In genomic region chr17:45582715-45583355, GRCm38 (mm10) we compare ENCODE assay signal across 9 mouse cellular contexts. TPM values are rescaled to one million over a fixed set of nuclear protein-coding genes. Genes with fewer than 3 reads are reported as not detected.
DNase-seq lines count a peak whose midpoint lies in the region; ATAC-seq lines count a peak whose summit lies in the region.
"Had no signal": no experiment of that assay in that cellular context is flagged by ENCODE, and none has a peak within 500 bp of the region (broad histone marks: within the 10 kb centered on the region; RNA-seq: fewer than 3 reads in every experiment).

No protein-coding gene starts in this region.

- H3K4me3 ChIP-seq in limb, embryonic 15.5 days: no peak overlapping the region
- no peak overlapping the region for H3K4me3 ChIP-seq in limb, embryonic 10.5 days
- no peak overlapping the region for H3K4me3 ChIP-seq in intestine, embryonic 16.5 days (ENCODE audit: low read length)

- peak; percentile 16 for DNase-seq in adrenal gland, postnatal 25 days
- no peak for DNase-seq in adrenal gland, postnatal 10 days
- DNase-seq in limb, embryonic 10.5 days (ENCODE audit: low spot score): no peak
- peak; percentile 58 for DNase-seq in adipocyte (ENCODE audit: low spot score)
- DNase-seq in naive thymus-derived CD4-positive, alpha-beta T cell, adult 2 months (ENCODE audit: low read depth): peak; percentile 66
- no peak for DNase-seq in left cerebral cortex, adult 11 months (ENCODE audit: low spot score)

- H3K4me1 ChIP-seq in limb, embryonic 15.5 days: peaks cover 48% of the 10 kb centered on the region
- peaks cover 31% of the 10 kb centered on the region for H3K4me1 ChIP-seq in limb, embryonic 10.5 days
- peaks cover 25% of the 10 kb centered on the region for H3K4me1 ChIP-seq in intestine, embryonic 16.5 days (ENCODE audit: control insufficient read depth, insufficient read depth, low read length)

- H3K4me2 ChIP-seq in limb, embryonic 15.5 days: no peak overlapping the region
- H3K4me2 ChIP-seq in intestine, embryonic 16.5 days (ENCODE audit: low read depth, low read length): no peak overlapping the region

- 64% methylated on average over 6 of the region's 6 CpGs for WGBS in limb, embryonic 15.5 days
- WGBS in limb, embryonic 10.5 days: 77% methylated on average over 6 of the region's 6 CpGs
- 61% methylated on average over 6 of the region's 6 CpGs for WGBS in intestine, embryonic 16.5 days

- no peaks in the 10 kb centered on the region for H3K27me3 ChIP-seq in limb, embryonic 15.5 days
- H3K27me3 ChIP-seq in limb, embryonic 10.5 days (ENCODE audit: low read depth, poor library complexity, severe bottlenecking): no peaks in the 10 kb centered on the region
- H3K27me3 ChIP-seq in intestine, embryonic 16.5 days (replicated peaks; ENCODE audit: control insufficient read depth, insufficient read depth, low read length): no peaks in the 10 kb centered on the region

- 0 out of 2 replicates have a peak overlapping the region, but pooled peaks have one; percentile 89 for H3K27ac ChIP-seq in limb, embryonic 15.5 days
- H3K27ac ChIP-seq in limb, embryonic 10.5 days: no peak overlapping the region
- H3K27ac ChIP-seq in intestine, embryonic 16.5 days (ENCODE audit: low read length): no peak overlapping the region

- ATAC-seq in limb, embryonic 15.5 days (ENCODE audit: insufficient number of reproducible peaks, low FRiP score, low TSS enrichment, low read depth): no peak
- no peak for ATAC-seq in intestine, embryonic 16.5 days

- H3K36me3 ChIP-seq in limb, embryonic 15.5 days: peaks cover 21% of the 10 kb centered on the region
- peaks cover 18% of the 10 kb centered on the region for H3K36me3 ChIP-seq in limb, embryonic 10.5 days
- H3K36me3 ChIP-seq in intestine, embryonic 16.5 days (ENCODE audit: control insufficient read depth, insufficient read depth, low read length): no peaks in the 10 kb centered on the region; the same call in 1 of the 2 replicates

- H3K9ac ChIP-seq in limb, embryonic 15.5 days: no peak overlapping the region
- H3K9ac ChIP-seq in intestine, embryonic 16.5 days (ENCODE audit: low read depth, low read length): no peak overlapping the region

- H3K9me3 ChIP-seq in limb, embryonic 15.5 days: no peaks in the 10 kb centered on the region
- no peaks in the 10 kb centered on the region for H3K9me3 ChIP-seq in limb, embryonic 10.5 days (replicated peaks)
- no peaks in the 10 kb centered on the region for H3K9me3 ChIP-seq in intestine, embryonic 16.5 days (ENCODE audit: control insufficient read depth, low read length)

RNA-seq across cellular contexts. Expression of gene Hsp90ab1, which starts 9.8 kb away (rescaled TPM):
- total RNA-seq in adrenal gland, postnatal 25 days (2021): 1,940 and 2,378 TPM in 2 replicates
- 1,000 to 10,000 TPM; 1,111 to 1,198 TPM for total RNA-seq in adrenal gland, postnatal 10 days (2021)
- 1,467 and 1,497 TPM in 2 replicates for polyA plus RNA-seq in limb, embryonic 15.5 days (2015; fragmentation: Nextera tagmentation; extraction: Ambion mirVana)
- polyA plus RNA-seq in limb, embryonic 10.5 days (2016; fragmentation: Nextera tagmentation; extraction: Ambion mirVana): 2,007 and 2,405 TPM in 2 replicates
- polyA plus RNA-seq in intestine, embryonic 16.5 days (2015; fragmentation: Nextera tagmentation; extraction: Ambion mirVana): 1,309 and 1,475 TPM in 2 replicates

RNA-seq across cellular contexts. Expression of gene Slc29a1, which starts 16.6 kb away (rescaled TPM):
- total RNA-seq in adrenal gland, postnatal 25 days (2021): 151 and 173 TPM in 2 replicates
- 100 to 1,000 TPM; 130 to 145 TPM for total RNA-seq in adrenal gland, postnatal 10 days (2021)
- polyA plus RNA-seq in limb, embryonic 15.5 days (2015; fragmentation: Nextera tagmentation; extraction: Ambion mirVana): 120 and 140 TPM in 2 replicates
- polyA plus RNA-seq in limb, embryonic 10.5 days (2016; fragmentation: Nextera tagmentation; extraction: Ambion mirVana): 40.3 and 41.6 TPM in 2 replicates
- 73.4 and 83.1 TPM in 2 replicates for polyA plus RNA-seq in intestine, embryonic 16.5 days (2015; fragmentation: Nextera tagmentation; extraction: Ambion mirVana)

RNA-seq across cellular contexts. Expression of gene Mymx, which starts 19.1 kb away (rescaled TPM):
- total RNA-seq in adrenal gland, postnatal 25 days (2021): not detected in 2 replicates
- 1 to 10 TPM in 1 of 2 experiments, under 1 TPM in 1; 0.57 to 1.9 TPM for total RNA-seq in adrenal gland, postnatal 10 days (2021)
- polyA plus RNA-seq in limb, embryonic 15.5 days (2015; fragmentation: Nextera tagmentation; extraction: Ambion mirVana): 22.9 and 39.7 TPM in 2 replicates
- 1.2 TPM in 1 of 2 replicates, not detected in the other for polyA plus RNA-seq in limb, embryonic 10.5 days (2016; fragmentation: Nextera tagmentation; extraction: Ambion mirVana)
- 0.22 and 0.64 TPM in 2 replicates for polyA plus RNA-seq in intestine, embryonic 16.5 days (2015; fragmentation: Nextera tagmentation; extraction: Ambion mirVana)
- polyA plus RNA-seq: intestine, embryonic 14.5 days had no signal

RNA-seq across cellular contexts. Expression of gene Slc35b2, which starts 19.2 kb away (rescaled TPM):
- total RNA-seq in adrenal gland, postnatal 25 days (2021): 59.6 and 74.2 TPM in 2 replicates
- 10 to 100 TPM; 65.9 TPM for total RNA-seq in adrenal gland, postnatal 10 days (2021)
- 139 and 142 TPM in 2 replicates for polyA plus RNA-seq in limb, embryonic 15.5 days (2015; fragmentation: Nextera tagmentation; extraction: Ambion mirVana)
- polyA plus RNA-seq in limb, embryonic 10.5 days (2016; fragmentation: Nextera tagmentation; extraction: Ambion mirVana): 102 and 105 TPM in 2 replicates
- 132 and 136 TPM in 2 replicates for polyA plus RNA-seq in intestine, embryonic 16.5 days (2015; fragmentation: Nextera tagmentation; extraction: Ambion mirVana)

RNA-seq across cellular contexts. Expression of gene Nfkbie, which starts 27.3 kb away (rescaled TPM):
- total RNA-seq in adrenal gland, postnatal 25 days (2021): 3.1 and 3.6 TPM in 2 replicates
- total RNA-seq in adrenal gland, postnatal 10 days (2021): 1 to 10 TPM; 4.4 to 6.2 TPM
- polyA plus RNA-seq in limb, embryonic 15.5 days (2015; fragmentation: Nextera tagmentation; extraction: Ambion mirVana): 5.9 and 6.1 TPM in 2 replicates
- 5.1 and 5.2 TPM in 2 replicates for polyA plus RNA-seq in limb, embryonic 10.5 days (2016; fragmentation: Nextera tagmentation; extraction: Ambion mirVana)
- polyA plus RNA-seq in intestine, embryonic 16.5 days (2015; fragmentation: Nextera tagmentation; extraction: Ambion mirVana): 5.0 and 5.5 TPM in 2 replicates

Comparison
In these comparisons a context has a peak if more than half of its experiments do, and no peak if none do; other contexts are left out.
1. DNase-seq: peak in adrenal gland, postnatal 25 days (single experiment), adipocyte (single experiment) and naive thymus-derived CD4-positive, alpha-beta T cell, adult 2 months (single experiment); none in adrenal gland, postnatal 10 days (single experiment), limb, embryonic 10.5 days (single experiment) and left cerebral cortex, adult 11 months (single experiment).
2. RNA of gene Mymx, which starts 19.1 kb away (polyA plus RNA-seq): 22.9 to 39.7 TPM in limb, embryonic 15.5 days; 1.2 TPM in limb, embryonic 10.5 days and 0.22 to 0.64 TPM in intestine, embryonic 16.5 days; every median in the first group is over 10 times any median in the second.